Mouse (Mus musculus): ENCODE measurements around the gene Slc22a1. TPM values are rescaled to one million over a fixed set of nuclear protein-coding genes. Genes with fewer than 3 reads are reported as not detected.

Gene Slc22a1
- total and polyA plus RNA-seq, 2 experiments: 487 to 527 TPM

DNA sequence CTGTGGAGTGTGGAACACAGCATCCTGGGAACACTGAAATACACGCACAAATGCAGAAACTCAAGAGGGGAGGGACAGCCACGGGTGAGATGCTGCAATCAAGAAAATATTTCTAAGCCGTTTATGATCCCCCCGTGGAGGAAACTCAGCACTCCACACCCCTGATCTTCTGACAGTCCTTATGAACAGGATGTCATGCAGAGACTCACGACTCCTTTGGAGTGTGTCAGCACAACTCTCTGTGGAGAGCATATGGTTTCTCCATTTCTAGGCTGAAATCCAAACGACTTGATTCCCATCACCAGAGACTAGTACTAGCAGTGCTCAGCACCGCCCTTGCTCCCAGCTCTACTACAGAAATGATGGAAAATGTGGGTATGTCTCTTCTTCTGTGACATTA lies 42.6 kb upstream of the Slc22a1 start:
- H3K27ac ChIP-seq (replicated peaks; ENCODE audit: insufficient read depth, low read depth, low read length): no peak overlapping the region
- TF ChIP-seq CTCF (IDR thresholded peaks at IDR 0.05; ENCODE audit: low read depth, low read length) (no peak), POLR2A (IDR thresholded peaks at IDR 0.05; ENCODE audit: extremely low read depth, insufficient read depth, low read length) (no peak)
- H3K4me3 ChIP-seq (ENCODE audit: insufficient read depth, low read depth, low read length): no peak overlapping the region
- H3K36me3 ChIP-seq (ENCODE audit: control insufficient read depth, insufficient read depth, low read length): no peaks in the 10 kb centered on the region; the same call in 1 of the 2 replicates
- H3K9ac ChIP-seq (ENCODE audit: low read depth, low read length): no peak overlapping the region
- H3K27me3 ChIP-seq (ENCODE audit: control insufficient read depth, insufficient read depth, low read length): no peaks in the 10 kb centered on the region
- 79% methylated on average over 7 of the region's 7 CpGs for WGBS
- H3K4me1 ChIP-seq (ENCODE audit: control insufficient read depth, insufficient read depth, low read length): no peaks in the 10 kb centered on the region
- DNase-seq (ENCODE audit: extremely low read depth, low read depth, low spot score): no peak
- H3K79me2 ChIP-seq (ENCODE audit: control insufficient read depth, insufficient read depth, low read length): no peaks in the 10 kb centered on the region

DNA sequence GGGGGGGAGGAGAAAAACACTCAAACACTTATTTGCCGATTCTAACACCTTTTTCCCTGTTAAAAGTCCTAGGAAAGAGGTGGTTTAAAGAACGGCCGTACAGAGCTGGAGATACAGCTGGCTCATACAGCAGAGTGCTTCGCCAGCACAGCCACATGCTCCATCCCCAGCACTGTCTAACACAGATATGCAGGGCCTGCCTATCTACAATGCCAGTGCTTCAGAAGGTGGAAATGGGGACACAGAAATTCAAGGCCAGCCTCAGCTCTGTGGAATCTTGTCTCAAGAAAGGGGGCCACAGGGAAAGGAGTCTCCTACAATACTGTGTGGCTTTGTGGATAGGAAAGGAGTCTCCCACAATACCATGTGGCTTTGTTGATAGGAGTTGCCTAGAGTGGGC lies 41.8 kb upstream of the Slc22a1 start:
- WGBS: 90% methylated on average over 4 of the region's 4 CpGs
- H3K36me3 ChIP-seq (ENCODE audit: control insufficient read depth, insufficient read depth, low read length): no peaks in the 10 kb centered on the region; the same call in 1 of the 2 replicates
- no peak overlapping the region for H3K4me3 ChIP-seq (ENCODE audit: insufficient read depth, low read depth, low read length)

DNA sequence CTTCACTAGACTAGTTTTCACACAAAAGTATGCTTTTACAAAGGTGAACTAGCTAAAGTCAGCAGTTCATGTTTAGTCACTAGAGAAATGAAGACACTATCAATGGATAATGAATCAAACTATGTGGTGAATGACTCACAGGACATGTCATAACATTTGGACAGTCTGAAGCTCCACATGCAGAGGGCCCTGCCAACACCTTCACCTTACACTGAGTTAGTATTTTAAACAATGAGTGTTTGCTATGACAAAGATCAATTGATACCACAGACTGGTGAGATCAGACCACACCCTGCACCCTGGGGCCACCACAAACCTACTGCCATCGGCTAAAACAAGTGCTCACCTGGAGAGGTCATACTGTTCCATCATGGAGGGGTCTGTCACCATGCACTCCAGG lies 39.4 kb upstream of the Slc22a1 start:
- H3K79me2 ChIP-seq (ENCODE audit: control insufficient read depth, insufficient read depth, low read length): no peaks in the 10 kb centered on the region
- no peak for TF ChIP-seq POLR2A (IDR thresholded peaks at IDR 0.05; ENCODE audit: extremely low read depth, insufficient read depth, low read length)
- TF ChIP-seq CTCF (IDR thresholded peaks at IDR 0.05; ENCODE audit: low read depth, low read length): no peak
- H3K27me3 ChIP-seq (ENCODE audit: control insufficient read depth, insufficient read depth, low read length): no peaks in the 10 kb centered on the region
- H3K36me3 ChIP-seq (ENCODE audit: control insufficient read depth, insufficient read depth, low read length): no peaks in the 10 kb centered on the region
- no peak overlapping the region for H3K27ac ChIP-seq (replicated peaks; ENCODE audit: insufficient read depth, low read depth, low read length)
- no peaks in the 10 kb centered on the region for H3K4me1 ChIP-seq (ENCODE audit: control insufficient read depth, insufficient read depth, low read length)
- 44% methylated on average over 1 of the region's 1 CpGs for WGBS
- H3K9ac ChIP-seq (ENCODE audit: low read depth, low read length): no peak overlapping the region
- no peak overlapping the region for H3K4me3 ChIP-seq (ENCODE audit: insufficient read depth, low read depth, low read length)
- no peak for DNase-seq (ENCODE audit: extremely low read depth, low read depth, low spot score)

More for the DNA sequence above, 41.8 kb upstream of the Slc22a1 start:
- Histone ChIP-seq H3K4me1 (ENCODE audit: control insufficient read depth, insufficient read depth, low read length) (no peaks in the 10 kb centered on the region), H3K9ac (ENCODE audit: low read depth, low read length) (no peak overlapping the region), H3K27ac (replicated peaks; ENCODE audit: insufficient read depth, low read depth, low read length) (no peak overlapping the region), H3K27me3 (ENCODE audit: control insufficient read depth, insufficient read depth, low read length) (no peaks in the 10 kb centered on the region), H3K79me2 (ENCODE audit: control insufficient read depth, insufficient read depth, low read length) (no peaks in the 10 kb centered on the region)
- DNase-seq (ENCODE audit: extremely low read depth, low read depth, low spot score): no peak
- TF ChIP-seq POLR2A (IDR thresholded peaks at IDR 0.05; ENCODE audit: extremely low read depth, insufficient read depth, low read length) (no peak), CTCF (IDR thresholded peaks at IDR 0.05; ENCODE audit: low read depth, low read length) (no peak)

DNA sequence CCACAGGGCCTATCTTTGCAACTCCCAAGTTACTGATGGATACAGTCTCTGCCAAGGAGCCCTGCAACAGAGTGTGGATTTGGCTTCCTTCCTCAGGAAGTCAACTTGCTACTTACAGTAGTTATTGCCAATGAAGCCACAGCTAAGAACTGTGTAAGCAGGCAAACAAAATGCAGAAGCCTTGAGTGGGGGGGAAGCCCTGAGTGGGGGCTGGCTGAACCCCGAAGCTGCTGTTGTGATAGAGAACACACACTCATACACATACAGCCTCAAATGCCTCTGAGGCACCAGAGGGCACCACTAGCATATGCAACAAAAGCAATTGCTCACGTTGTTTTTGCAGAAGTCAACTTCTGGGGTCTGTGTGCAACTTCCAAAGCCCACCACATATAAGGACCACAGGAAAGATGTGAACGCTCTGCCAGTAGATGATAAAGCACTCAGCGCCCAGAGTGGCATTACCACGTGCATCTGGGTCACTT lies 38.5 kb upstream of the Slc22a1 start:
- TF ChIP-seq CTCF (IDR thresholded peaks at IDR 0.05; ENCODE audit: low read depth, low read length) (no peak), POLR2A (IDR thresholded peaks at IDR 0.05; ENCODE audit: extremely low read depth, insufficient read depth, low read length) (no peak)
- Histone ChIP-seq H3K27ac (replicated peaks; ENCODE audit: insufficient read depth, low read depth, low read length) (no peak overlapping the region), H3K9ac (ENCODE audit: low read depth, low read length) (no peak overlapping the region), H3K36me3 (ENCODE audit: control insufficient read depth, insufficient read depth, low read length) (no peaks in the 10 kb centered on the region), H3K27me3 (ENCODE audit: control insufficient read depth, insufficient read depth, low read length) (no peaks in the 10 kb centered on the region), H3K4me1 (ENCODE audit: control insufficient read depth, insufficient read depth, low read length) (no peaks in the 10 kb centered on the region), H3K79me2 (ENCODE audit: control insufficient read depth, insufficient read depth, low read length) (no peaks in the 10 kb centered on the region), H3K4me3 (ENCODE audit: insufficient read depth, low read depth, low read length) (no peak overlapping the region)
- DNase-seq (ENCODE audit: extremely low read depth, low read depth, low spot score): no peak
- 76% methylated on average over 5 of the region's 5 CpGs for WGBS

DNA sequence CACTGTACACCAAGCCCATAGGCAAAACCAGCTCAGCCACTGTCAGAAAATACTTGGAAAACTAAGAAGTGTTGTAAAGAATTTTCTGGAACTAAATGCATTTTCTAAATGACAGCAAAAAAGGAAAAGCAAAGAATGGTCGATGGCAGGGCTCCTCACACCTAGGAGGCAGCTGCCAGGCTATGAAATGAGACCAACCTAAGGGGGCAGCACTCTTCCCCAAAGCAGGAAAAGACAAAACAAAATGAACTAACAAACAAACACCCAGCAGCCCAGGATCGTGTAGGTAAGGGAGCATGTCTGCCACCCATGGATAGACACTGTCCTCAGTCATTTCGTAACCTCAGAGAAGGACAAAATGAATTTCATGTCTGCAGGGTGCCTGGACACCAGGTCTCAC lies 37.4 kb upstream of the Slc22a1 start:
- no peak for TF ChIP-seq CTCF (IDR thresholded peaks at IDR 0.05; ENCODE audit: low read depth, low read length)
- no peak for TF ChIP-seq POLR2A (IDR thresholded peaks at IDR 0.05; ENCODE audit: extremely low read depth, insufficient read depth, low read length)
- WGBS: 80% methylated on average over 3 of the region's 3 CpGs
- no peaks in the 10 kb centered on the region for H3K36me3 ChIP-seq (ENCODE audit: control insufficient read depth, insufficient read depth, low read length)

DNA sequence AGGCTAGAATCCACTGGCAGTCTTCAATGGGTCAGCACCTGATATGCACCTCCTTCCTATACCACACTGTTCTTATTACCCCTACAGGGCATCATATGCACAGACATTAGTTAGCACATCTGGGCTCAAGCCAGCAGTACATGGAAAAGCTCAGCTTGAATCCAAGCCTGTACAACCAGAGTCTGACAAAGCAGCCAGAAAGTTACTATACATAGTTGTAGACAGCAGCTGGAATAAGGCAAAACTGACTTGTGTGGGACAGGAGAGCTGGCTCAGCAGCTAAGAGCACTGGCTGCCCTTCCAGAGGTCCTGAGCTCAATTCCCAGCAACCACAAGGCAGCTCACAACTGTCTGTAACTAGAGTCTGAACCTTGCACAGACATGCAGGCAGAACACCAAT lies 36.6 kb upstream of the Slc22a1 start:
- no peaks in the 10 kb centered on the region for H3K27me3 ChIP-seq (ENCODE audit: control insufficient read depth, insufficient read depth, low read length)
- H3K9ac ChIP-seq (ENCODE audit: low read depth, low read length): no peak overlapping the region
- H3K27ac ChIP-seq (replicated peaks; ENCODE audit: insufficient read depth, low read depth, low read length): no peak overlapping the region
- no peak overlapping the region for H3K4me3 ChIP-seq (ENCODE audit: insufficient read depth, low read depth, low read length)
- no peaks in the 10 kb centered on the region for H3K4me1 ChIP-seq (ENCODE audit: control insufficient read depth, insufficient read depth, low read length)
- TF ChIP-seq POLR2A (IDR thresholded peaks at IDR 0.05; ENCODE audit: extremely low read depth, insufficient read depth, low read length) (no peak), CTCF (IDR thresholded peaks at IDR 0.05; ENCODE audit: low read depth, low read length) (no peak)
- no peaks in the 10 kb centered on the region for H3K36me3 ChIP-seq (ENCODE audit: control insufficient read depth, insufficient read depth, low read length)
- no peak for DNase-seq (ENCODE audit: extremely low read depth, low read depth, low spot score)
- H3K79me2 ChIP-seq (ENCODE audit: control insufficient read depth, insufficient read depth, low read length): no peaks in the 10 kb centered on the region

More for the DNA sequence above, 37.4 kb upstream of the Slc22a1 start:
- no peak overlapping the region for H3K9ac ChIP-seq (ENCODE audit: low read depth, low read length)
- H3K27me3 ChIP-seq (ENCODE audit: control insufficient read depth, insufficient read depth, low read length): no peaks in the 10 kb centered on the region
- H3K79me2 ChIP-seq (ENCODE audit: control insufficient read depth, insufficient read depth, low read length): no peaks in the 10 kb centered on the region
- H3K4me1 ChIP-seq (ENCODE audit: control insufficient read depth, insufficient read depth, low read length): no peaks in the 10 kb centered on the region
- H3K4me3 ChIP-seq (ENCODE audit: insufficient read depth, low read depth, low read length): no peak overlapping the region
- H3K27ac ChIP-seq (replicated peaks; ENCODE audit: insufficient read depth, low read depth, low read length): no peak overlapping the region
- no peak for DNase-seq (ENCODE audit: extremely low read depth, low read depth, low spot score)

Measured in liver, adult 2 months (tissue).